Mouse (Mus musculus): ENCODE data around the gene Dgkz. TPM values are rescaled to one million over a fixed set of nuclear protein-coding genes. Genes with fewer than 3 reads are reported as not detected.
A peak's percentile ranks its signal among the peaks of the same experiment; 100 is the strongest.

Dgkz gene
- 36.3 and 39.9 TPM in 2 replicates for polyA plus RNA-seq (2015; fragmentation: Nextera tagmentation; extraction: Ambion mirVana)

GRCm38 (mm10) chr2:91975581-91976541 lies at the start of gene Dgkz:
Dgkz (minus strand) TSS chr2:91975864.
- Histone ChIP-seq H3K9ac (no peak within 1 kb of the TSS), H3K9me3 (replicated peaks) (no peaks in the 10 kb centered on the region), H3K27me3 (peaks cover 37% of the 10 kb centered on the region), H3K4me1 (peaks cover 40% of the 10 kb centered on the region), H3K4me3 (replicated peaks) (peak within 1 kb of the TSS; percentile 42), H3K36me3 (no peaks in the 10 kb centered on the region), H3K27ac (replicated peaks) (no peak within 1 kb of the TSS), H3K4me2 (replicated peaks) (peak within 1 kb of the TSS; percentile 71)
- no peak; the same call in 1 of the 2 replicates for ATAC-seq (ENCODE audit: insufficient number of reproducible peaks, low FRiP score, low TSS enrichment, low read depth)
- 1% methylated on average over 79 of the region's 79 CpGs for WGBS

GRCm38 (mm10) chr2:92025202-92025601 lies 49.5 kb upstream of the Dgkz start:
- no peak for ATAC-seq (ENCODE audit: insufficient number of reproducible peaks, low FRiP score, low TSS enrichment, low read depth)
- WGBS = 92% methylated on average over 2 of the region's 2 CpGs
- Histone ChIP-seq H3K9me3 (replicated peaks) (no peaks in the 10 kb centered on the region), H3K4me3 (replicated peaks) (no peak overlapping the region), H3K4me1 (peaks cover 29% of the 10 kb centered on the region), H3K9ac (no peak overlapping the region), H3K27ac (replicated peaks) (no peak overlapping the region), H3K36me3 (no peaks in the 10 kb centered on the region), H3K27me3 (no peaks in the 10 kb centered on the region), H3K4me2 (replicated peaks) (no peak overlapping the region)

GRCm38 (mm10) chr2:92024274-92024672 lies 48.6 kb upstream of the Dgkz start, which contains the start of gene Creb3l1:
Creb3l1 (minus strand) TSS chr2:92024502.
- Histone ChIP-seq H3K27ac (replicated peaks) (peak within 1 kb of the TSS; percentile 90), H3K4me1 (peaks cover 29% of the 10 kb centered on the region), H3K4me3 (replicated peaks) (peak within 1 kb of the TSS; percentile 74), H3K36me3 (no peaks in the 10 kb centered on the region), H3K27me3 (no peaks in the 10 kb centered on the region), H3K9me3 (replicated peaks) (no peaks in the 10 kb centered on the region), H3K4me2 (replicated peaks) (peak within 1 kb of the TSS; percentile 90), H3K9ac (peak within 1 kb of the TSS; percentile 59)
- ATAC-seq (ENCODE audit: insufficient number of reproducible peaks, low FRiP score, low TSS enrichment, low read depth) = peak; percentile 24; the same call in 1 of the 2 replicates
- WGBS = 1% methylated on average over 20 of the region's 27 CpGs

GRCm38 (mm10) chr2:92023362-92024273 lies 48.0 kb upstream of the Dgkz start:
- Histone ChIP-seq H3K27ac (replicated peaks) (peak overlapping the region; percentile 90), H3K27me3 (no peaks in the 10 kb centered on the region), H3K4me3 (replicated peaks) (peak overlapping the region; percentile 74), H3K4me1 (peaks cover 29% of the 10 kb centered on the region), H3K9me3 (replicated peaks) (no peaks in the 10 kb centered on the region), H3K36me3 (no peaks in the 10 kb centered on the region), H3K9ac (peak overlapping the region; percentile 59), H3K4me2 (replicated peaks) (peak overlapping the region; percentile 90)
- WGBS = 5% methylated on average over 41 of the region's 56 CpGs
- peak; percentile 58 for ATAC-seq (ENCODE audit: insufficient number of reproducible peaks, low FRiP score, low TSS enrichment, low read depth)

GRCm38 (mm10) chr2:92020676-92021265 lies 45.1 kb upstream of the Dgkz start:
- Histone ChIP-seq H3K27me3 (no peaks in the 10 kb centered on the region), H3K4me1 (peaks cover 51% of the 10 kb centered on the region), H3K27ac (replicated peaks) (0 out of 2 replicates have a peak overlapping the region, but pooled peaks have one; percentile 19)

GRCm38 (mm10) chr2:92017440-92017839 lies 41.8 kb upstream of the Dgkz start:
- Histone ChIP-seq H3K4me1 (peaks cover 68% of the 10 kb centered on the region), H3K9me3 (replicated peaks) (no peaks in the 10 kb centered on the region), H3K27ac (replicated peaks) (no peak overlapping the region), H3K9ac (no peak overlapping the region), H3K27me3 (no peaks in the 10 kb centered on the region), H3K4me2 (replicated peaks) (no peak overlapping the region), H3K4me3 (replicated peaks) (no peak overlapping the region), H3K36me3 (no peaks in the 10 kb centered on the region)
- 41% methylated on average over 1 of the region's 1 CpGs for WGBS
- no peak for ATAC-seq (ENCODE audit: insufficient number of reproducible peaks, low FRiP score, low TSS enrichment, low read depth)

More at GRCm38 (mm10) chr2:92020676-92021265, 45.1 kb upstream of the Dgkz start:
- 45% methylated on average over 4 of the region's 4 CpGs for WGBS
- H3K36me3 ChIP-seq = no peaks in the 10 kb centered on the region
- 0 out of 2 replicates have a peak overlapping the region, but pooled peaks have one; percentile 1 for H3K4me3 ChIP-seq (replicated peaks)
- no peaks in the 10 kb centered on the region for H3K9me3 ChIP-seq (replicated peaks)
- no peak overlapping the region for H3K9ac ChIP-seq
- ATAC-seq (ENCODE audit: insufficient number of reproducible peaks, low FRiP score, low TSS enrichment, low read depth) = no peak
- H3K4me2 ChIP-seq (replicated peaks) = no peak overlapping the region

- H3K9ac ChIP-seq = no peak overlapping the region
- H3K27me3 ChIP-seq = no peaks in the 10 kb centered on the region
- no peak overlapping the region for H3K4me2 ChIP-seq (replicated peaks)
- H3K4me3 ChIP-seq (replicated peaks) = no peak overlapping the region
- H3K36me3 ChIP-seq = no peaks in the 10 kb centered on the region
- no peak for ATAC-seq (ENCODE audit: insufficient number of reproducible peaks, low FRiP score, low TSS enrichment, low read depth)
- H3K9me3 ChIP-seq (replicated peaks) = no peaks in the 10 kb centered on the region
- peaks cover 68% of the 10 kb centered on the region for H3K4me1 ChIP-seq
- peak overlapping the region; percentile 25; the same call in 1 of the 2 replicates for H3K27ac ChIP-seq (replicated peaks)
- WGBS = 48% methylated on average over 3 of the region's 3 CpGs
Observed at GRCm38 (mm10) chr2:92016981-92017380, 41.3 kb upstream of the Dgkz start.

GRCm38 (mm10) chr2:92014891-92015290 lies 39.2 kb upstream of the Dgkz start:
- Histone ChIP-seq H3K36me3 (no peaks in the 10 kb centered on the region), H3K9ac (no peak overlapping the region), H3K4me3 (replicated peaks) (no peak overlapping the region), H3K27me3 (no peaks in the 10 kb centered on the region), H3K4me2 (replicated peaks) (no peak overlapping the region), H3K27ac (replicated peaks) (no peak overlapping the region), H3K9me3 (replicated peaks) (no peaks in the 10 kb centered on the region), H3K4me1 (peaks cover 62% of the 10 kb centered on the region)
- no peak for ATAC-seq (ENCODE audit: insufficient number of reproducible peaks, low FRiP score, low TSS enrichment, low read depth)
- WGBS = 81% methylated on average over 5 of the region's 5 CpGs

GRCm38 (mm10) chr2:92014248-92014647 lies 38.6 kb upstream of the Dgkz start:
- Histone ChIP-seq H3K9me3 (replicated peaks) (no peaks in the 10 kb centered on the region), H3K4me2 (replicated peaks) (no peak overlapping the region), H3K27ac (replicated peaks) (no peak overlapping the region), H3K4me3 (replicated peaks) (no peak overlapping the region), H3K4me1 (peaks cover 68% of the 10 kb centered on the region), H3K27me3 (no peaks in the 10 kb centered on the region), H3K36me3 (no peaks in the 10 kb centered on the region), H3K9ac (no peak overlapping the region)
- ATAC-seq (ENCODE audit: insufficient number of reproducible peaks, low FRiP score, low TSS enrichment, low read depth) = no peak
- 63% methylated on average over 6 of the region's 6 CpGs for WGBS

GRCm38 (mm10) chr2:92012768-92013445 lies 37.2 kb upstream of the Dgkz start:
- Histone ChIP-seq H3K9me3 (replicated peaks) (no peaks in the 10 kb centered on the region), H3K4me1 (peaks cover 71% of the 10 kb centered on the region), H3K4me3 (replicated peaks) (no peak overlapping the region; the same call in 1 of the 2 replicates), H3K9ac (no peak overlapping the region), H3K36me3 (no peaks in the 10 kb centered on the region), H3K27me3 (no peaks in the 10 kb centered on the region), H3K27ac (replicated peaks) (peak overlapping the region; percentile 90), H3K4me2 (replicated peaks) (peak overlapping the region; percentile 30)
- WGBS = 18% methylated on average over 8 of the region's 8 CpGs
- peak; percentile 80 for ATAC-seq (ENCODE audit: insufficient number of reproducible peaks, low FRiP score, low TSS enrichment, low read depth)
